Mouse (Mus musculus): ENCODE measurements around the gene Ikzf5.

The Ikzf5 gene

DNA sequence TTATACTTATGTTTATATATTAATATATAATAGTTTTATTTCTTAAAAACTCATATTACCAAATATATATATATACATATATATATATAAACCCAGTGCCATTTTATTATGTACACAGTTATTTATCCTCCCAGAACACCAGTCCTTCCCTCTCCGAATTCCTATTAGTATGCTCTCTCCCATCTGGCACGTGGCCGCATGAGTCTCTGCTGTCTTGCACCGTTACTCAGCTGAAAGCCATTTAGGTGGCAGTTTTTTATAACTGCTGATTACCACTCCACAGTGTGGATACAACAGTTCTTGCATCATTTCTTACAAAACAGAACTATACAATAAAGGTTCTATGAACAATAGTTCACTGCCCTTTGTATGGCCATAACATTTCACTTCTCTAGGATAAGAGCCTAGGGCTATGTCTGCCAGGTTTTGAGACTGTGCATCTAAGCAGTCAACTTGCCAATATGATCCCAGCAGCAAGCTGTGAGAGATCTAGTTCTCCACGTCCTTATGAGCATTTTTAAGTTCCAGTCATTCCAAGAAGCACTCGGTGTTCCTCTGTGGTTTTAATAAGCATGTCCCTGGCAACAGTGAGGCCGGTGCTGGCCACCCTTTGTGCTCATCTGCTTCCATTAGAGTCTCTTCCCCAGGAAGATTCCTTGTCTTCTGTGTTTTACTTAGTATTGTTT is 64.3 kb downstream of the Ikzf5 start:
- DNase-seq (ENCODE audit: low read depth, low spot score), result no peak
